Mouse (Mus musculus) embryonic facial prominence, embryonic 14.5 days (tissue): ENCODE data around the gene Rer1. TPM values are rescaled to one million over a fixed set of nuclear protein-coding genes. Genes with fewer than 3 reads are reported as not detected.

ENCODE experiments used
- ATAC-seq: fragments of 200-750 bp; cut with Nextera tagmentation; 2 replicates; pipeline ENCODE4 v1.8.0; 2017; ENCODE audit warnings: low read depth, moderate number of reproducible peaks, moderate TSS enrichment
- DNase-seq: peaks from one replicate; pipeline ENCODE4 v3.0.0-alpha.2; 2015; ENCODE audit warnings: low spot score
- H3K27ac ChIP-seq: fragments of 300-500 bp; sonication (generic); replicated peaks from 2 replicates; pipeline ENCODE4 v1.5.1; 2014; ENCODE audit warnings: low read depth, mild to moderate bottlenecking, low read length, moderate library complexity
- H3K27me3 ChIP-seq: fragments of 300-500 bp; sonication (generic); replicated peaks from 2 replicates; pipeline ENCODE4 v1.6.1; 2014; ENCODE audit warnings: low read length; ENCODE audit not compliant: control insufficient read depth, insufficient read depth
- H3K36me3 ChIP-seq: fragments of 300-500 bp; sonication (generic); 2 replicates; pipeline ENCODE4 v1.6.1; 2014; ENCODE audit warnings: low read length, mixed read lengths; ENCODE audit not compliant: control insufficient read depth, insufficient read depth
- H3K4me1 ChIP-seq: fragments of 300-500 bp; sonication (generic); 2 replicates; pipeline ENCODE4 v1.6.1; 2014; ENCODE audit warnings: antibody characterized with exemption, low read length; ENCODE audit not compliant: control insufficient read depth, insufficient read depth
- H3K4me2 ChIP-seq: fragments of 300-500 bp; sonication (generic); 2 replicates; pipeline ENCODE4 v1.6.1; 2014; ENCODE audit warnings: low read depth, mild to moderate bottlenecking, low read length, moderate library complexity, mixed read lengths
- H3K4me3 ChIP-seq: fragments of 300-500 bp; sonication (generic); 2 replicates; pipeline ENCODE4 v1.5.1; 2014; ENCODE audit warnings: low read depth, mild to moderate bottlenecking, low read length
- H3K9ac ChIP-seq: fragments of 300-500 bp; sonication (generic); 2 replicates; pipeline ENCODE4 v1.6.1; 2014; ENCODE audit warnings: low read depth, mild to moderate bottlenecking, low read length, moderate library complexity, mixed read lengths
- H3K9me3 ChIP-seq: fragments of 300-500 bp; sonication (generic); 2 replicates; pipeline ENCODE4 v1.6.1; 2016; ENCODE audit warnings: low read length; ENCODE audit not compliant: control insufficient read depth
- WGBS: fragments of 180-500 bp; shearing (Covaris S2); extraction: QIAGEN DNeasy Blood & Tissue Kit; methylation state at CpG from one replicate; pipeline ENCODE4 v1.1.7; 2014; 5-methylcytosine and 5-hydroxymethylcytosine counted together
- polyA plus RNA-seq: library from polyadenylated mRNA; unstranded; fragments of >200 nt; fragmentation: Nextera tagmentation; extraction: Ambion mirVana; gene quantifications from 2 replicates; pipeline ENCODE4 v1.2.1, GENCODE M21; 2014

Gene Rer1
- polyA plus RNA-seq, 1 experiment from 2014 or later = 180 TPM

DNA sequence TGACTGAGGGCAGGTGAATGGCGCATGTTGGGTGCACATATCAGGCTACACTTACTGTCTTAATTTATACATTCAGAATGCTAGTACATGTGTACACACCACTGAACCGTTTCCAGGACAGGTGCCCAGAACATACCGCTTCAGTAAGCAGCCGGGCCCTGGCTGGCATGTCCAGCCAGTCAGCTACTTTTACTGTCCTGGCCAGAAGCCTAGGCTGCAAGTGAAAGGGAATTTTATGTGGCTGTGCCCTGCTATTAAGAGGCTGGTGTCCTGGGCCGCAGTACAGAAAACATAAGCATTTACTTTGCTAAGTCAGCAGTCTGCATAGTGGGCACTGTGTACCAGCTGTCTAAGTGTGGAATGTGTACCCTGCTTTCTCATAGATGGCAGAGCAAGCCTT lies 15.3 kb downstream of the Rer1 start:
- Histone ChIP-seq H3K4me3 (no peak overlapping the region), H3K27me3 (no peaks in the 10 kb centered on the region), H3K36me3 (peaks cover 76% of the 10 kb centered on the region), H3K4me2 (no peak overlapping the region), H3K9me3 (no peaks in the 10 kb centered on the region), H3K27ac (no peak overlapping the region), H3K9ac (no peak overlapping the region), H3K4me1 (peaks cover 10% of the 10 kb centered on the region)
- DNase-seq (no peak), ATAC-seq (no peak)
- 90% methylated on average over 5 of the region's 5 CpGs for WGBS

DNA sequence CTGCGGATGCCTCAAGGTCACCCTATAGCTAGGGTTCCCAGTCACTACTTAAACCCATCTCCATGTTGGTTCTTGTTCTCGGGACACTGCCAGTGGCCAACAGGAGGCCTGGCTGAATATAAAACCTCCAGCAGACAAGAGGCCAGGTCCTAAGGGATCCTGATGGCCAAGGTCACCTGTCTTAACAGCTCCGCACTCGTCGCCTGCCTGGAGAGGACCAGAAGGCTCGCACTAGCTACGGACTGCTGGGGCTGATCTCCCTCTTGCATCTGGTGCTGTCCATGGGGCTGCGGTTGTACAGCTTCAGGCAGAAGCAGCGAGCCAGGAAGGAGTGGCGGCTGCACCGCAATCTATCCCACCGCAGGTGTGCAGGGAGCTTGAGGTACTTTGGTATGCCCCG lies 16.0 kb downstream of the Rer1 start:
- H3K4me2 ChIP-seq = no peak overlapping the region
- H3K4me3 ChIP-seq = no peak overlapping the region
- no peaks in the 10 kb centered on the region for H3K9me3 ChIP-seq
- peaks cover 69% of the 10 kb centered on the region for H3K36me3 ChIP-seq
- ATAC-seq (no peak), DNase-seq (no peak)
- H3K27ac ChIP-seq = no peak overlapping the region
- WGBS = 86% methylated on average over 13 of the region's 13 CpGs
- H3K9ac ChIP-seq = no peak overlapping the region
- no peaks in the 10 kb centered on the region for H3K27me3 ChIP-seq
- peaks cover 10% of the 10 kb centered on the region for H3K4me1 ChIP-seq

- Histone ChIP-seq H3K27me3 (no peaks in the 10 kb centered on the region), H3K9ac (no peak overlapping the region), H3K4me3 (no peak overlapping the region), H3K4me2 (no peak overlapping the region), H3K9me3 (no peaks in the 10 kb centered on the region), H3K36me3 (peaks cover 59% of the 10 kb centered on the region), H3K27ac (no peak overlapping the region), H3K4me1 (peaks cover 10% of the 10 kb centered on the region)
- WGBS = 90% methylated on average over 6 of the region's 6 CpGs
- DNase-seq (no peak), ATAC-seq (no peak)
Observed at GRCm38 (mm10) chr4:155069191-155069590, 17.0 kb downstream of the Rer1 start.

DNA sequence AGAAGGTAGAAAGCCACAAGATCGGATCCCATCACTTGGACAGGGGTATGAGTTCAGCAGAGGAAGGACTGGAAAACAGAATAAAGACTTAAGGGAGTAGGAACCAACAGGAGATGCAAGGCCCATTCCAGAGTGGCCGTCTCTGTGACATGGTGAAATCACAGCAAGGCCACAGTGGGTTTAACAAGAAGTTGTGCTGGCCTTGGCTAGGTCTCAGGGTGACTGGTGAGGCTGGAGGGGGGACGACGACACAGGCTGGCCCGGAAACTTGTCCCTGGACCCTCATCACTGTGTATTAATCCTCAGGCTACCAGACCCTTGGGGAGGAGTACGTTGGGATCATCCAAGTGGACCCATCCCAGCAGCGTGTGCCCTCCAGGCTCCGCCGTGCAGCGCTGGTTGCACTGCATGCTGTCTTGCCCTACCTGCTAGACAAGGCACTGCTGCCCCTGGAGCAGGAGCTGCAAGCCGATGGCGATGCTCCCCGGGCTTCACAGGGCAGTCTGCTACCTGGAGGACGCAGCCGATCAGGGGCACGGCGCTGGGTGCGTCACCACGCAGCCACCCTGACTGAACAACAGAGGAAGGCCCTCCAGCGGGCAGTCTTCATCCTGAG lies 17.7 kb downstream of the Rer1 start:
- H3K4me1 ChIP-seq = peaks cover 10% of the 10 kb centered on the region
- H3K9me3 ChIP-seq = no peaks in the 10 kb centered on the region
- no peak overlapping the region for H3K4me2 ChIP-seq
- H3K27ac ChIP-seq = no peak overlapping the region
- no peak overlapping the region for H3K9ac ChIP-seq
- DNase-seq (no peak), ATAC-seq (no peak)
- no peak overlapping the region for H3K4me3 ChIP-seq
- peaks cover 52% of the 10 kb centered on the region for H3K36me3 ChIP-seq
- 92% methylated on average over 19 of the region's 20 CpGs for WGBS
- no peaks in the 10 kb centered on the region for H3K27me3 ChIP-seq

- Histone ChIP-seq H3K4me1 (peaks cover 10% of the 10 kb centered on the region), H3K4me3 (peak within 1 kb of the TSS; percentile 73), H3K9me3 (no peaks in the 10 kb centered on the region), H3K36me3 (peaks cover 38% of the 10 kb centered on the region), H3K27me3 (no peaks in the 10 kb centered on the region), H3K4me2 (peak within 1 kb of the TSS; percentile 86), H3K9ac (peak within 1 kb of the TSS; percentile 82), H3K27ac (peak within 1 kb of the TSS; percentile 82)
- WGBS = 3% methylated on average over 46 of the region's 48 CpGs
- peak; percentile 98 for DNase-seq
- ATAC-seq = peak; percentile 87
Observed at GRCm38 (mm10) chr4:155066834-155067522, 19.2 kb downstream of the Rer1 start, which contains the start of gene Pex10. Pex10 (plus strand) TSS chr4:155067016.

GRCm38 (mm10) chr4:155065970-155066833 lies 20.0 kb downstream of the Rer1 start:
- Histone ChIP-seq H3K9me3 (no peaks in the 10 kb centered on the region), H3K36me3 (peaks cover 30% of the 10 kb centered on the region), H3K27ac (peak overlapping the region; percentile 82), H3K4me1 (peaks cover 10% of the 10 kb centered on the region), H3K9ac (peak overlapping the region; percentile 40), H3K4me3 (peak overlapping the region; percentile 73), H3K27me3 (no peaks in the 10 kb centered on the region), H3K4me2 (peak overlapping the region; percentile 86)
- 4% methylated on average over 15 of the region's 15 CpGs for WGBS
- peak; percentile 63 for ATAC-seq
- DNase-seq = peak; percentile 94

DNA sequence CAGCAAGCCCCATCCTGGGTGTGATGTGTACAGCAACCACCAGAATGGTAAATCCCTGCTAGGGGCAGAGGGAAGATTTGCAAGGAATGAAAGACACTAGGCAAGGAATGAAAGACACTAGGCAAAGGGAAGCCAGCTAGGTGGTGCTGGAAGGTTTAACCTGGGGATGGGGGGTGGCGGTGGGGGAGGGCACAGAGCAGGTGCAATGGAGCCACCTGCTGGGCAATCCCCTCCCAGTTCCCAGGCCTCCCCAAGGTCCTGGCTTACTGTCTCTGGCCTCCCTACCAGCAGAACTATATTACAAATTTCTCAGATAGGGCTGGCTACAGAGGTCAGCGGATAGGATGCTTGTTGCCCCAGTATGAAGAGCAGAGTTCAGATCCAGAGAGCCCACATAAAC lies 21.7 kb downstream of the Rer1 start:
- WGBS = 39% methylated on average over 2 of the region's 2 CpGs
- Histone ChIP-seq H3K9me3 (no peaks in the 10 kb centered on the region), H3K9ac (0 out of 2 replicates have a peak overlapping the region, but pooled peaks have one; percentile 45), H3K4me1 (peaks cover 10% of the 10 kb centered on the region), H3K27me3 (no peaks in the 10 kb centered on the region), H3K4me3 (no peak overlapping the region), H3K36me3 (peaks cover 13% of the 10 kb centered on the region; the same call in 1 of the 2 replicates), H3K27ac (peak overlapping the region; percentile 75), H3K4me2 (peak overlapping the region; percentile 10; the same call in 1 of the 2 replicates)
- DNase-seq (peak; percentile 37), ATAC-seq (no peak)

- H3K9me3 ChIP-seq = no peaks in the 10 kb centered on the region
- ATAC-seq = peak; percentile 78
- peaks cover 10% of the 10 kb centered on the region for H3K4me1 ChIP-seq
- peak overlapping the region; percentile 45 for H3K9ac ChIP-seq
- peak overlapping the region; percentile 76 for H3K27ac ChIP-seq
- peak; percentile 87 for DNase-seq
- H3K4me3 ChIP-seq = no peak overlapping the region
- H3K4me2 ChIP-seq = peak overlapping the region; percentile 10
- no peaks in the 10 kb centered on the region for H3K27me3 ChIP-seq
- 27% methylated on average over 3 of the region's 3 CpGs for WGBS
- peaks cover 7% of the 10 kb centered on the region; the same call in 1 of the 2 replicates for H3K36me3 ChIP-seq
Observed at GRCm38 (mm10) chr4:155063895-155064294, 22.3 kb downstream of the Rer1 start.
